Mouse (Mus musculus): ENCODE measurements around the gene Mfsd9. TPM values are rescaled to one million over a fixed set of nuclear protein-coding genes. Genes with fewer than 3 reads are reported as not detected.

Gene Mfsd9
- 1.7 TPM for polyA plus RNA-seq (2015; fragmentation: Illumina TruSeq; extraction: RNeasy Lipid Tissue Mini Kit (QIAGEN cat#74804); ENCODE audit: insufficient read depth, low replicate concordance)

GRCm38 (mm10) chr1:40790324-40791141 lies at the start of gene Mfsd9:
Mfsd9 (minus strand) TSS chr1:40790687.

GRCm38 (mm10) chr1:40805351-40805750 lies 14.9 kb upstream of the Mfsd9 start, which contains the start of gene Tmem182:
Tmem182 (plus strand) TSS chr1:40805601.

Other genes with a start within 250 kb of the Mfsd9 start
- gene Slc9a4, start 210.6 kb downstream of the Mfsd9 start, polyA plus RNA-seq (2015; fragmentation: Illumina TruSeq; extraction: RNeasy Lipid Tissue Mini Kit (QIAGEN cat#74804); ENCODE audit: insufficient read depth, low replicate concordance) = not detected
- gene Slc9a2, start 110.1 kb downstream of the Mfsd9 start, polyA plus RNA-seq (2015; fragmentation: Illumina TruSeq; extraction: RNeasy Lipid Tissue Mini Kit (QIAGEN cat#74804); ENCODE audit: insufficient read depth, low replicate concordance) = 0.10 TPM
- gene Tmem182, start 14.9 kb upstream of the Mfsd9 start, polyA plus RNA-seq (2015; fragmentation: Illumina TruSeq; extraction: RNeasy Lipid Tissue Mini Kit (QIAGEN cat#74804); ENCODE audit: insufficient read depth, low replicate concordance) = not detected